Mouse (Mus musculus) heart, postnatal 10 days (tissue): ENCODE measurements around the gene Gkn2. TPM values are rescaled to one million over a fixed set of nuclear protein-coding genes. Genes with fewer than 3 reads are reported as not detected.
A peak's percentile ranks its signal among the peaks of the same experiment; 100 is the strongest.

Source experiments
- DNase-seq, 2 experiments: peaks; one replicate each; pipeline ENCODE4 v3.0.0; 2021
- intact Hi-C: fragments of 180-260 bp; cut with DNase I; formaldehyde crosslinking; loops from one replicate; pipeline ENCODE4 v1.15.1; 2025
- total RNA-seq, 2 experiments: library from RNA; stranded (reverse); gene quantifications; 2 replicates each; pipeline ENCODE4 v1.2.3; 2021

The Gkn2 gene
- total RNA-seq, 2 experiments from 2014 or later, result not detected

DNA sequence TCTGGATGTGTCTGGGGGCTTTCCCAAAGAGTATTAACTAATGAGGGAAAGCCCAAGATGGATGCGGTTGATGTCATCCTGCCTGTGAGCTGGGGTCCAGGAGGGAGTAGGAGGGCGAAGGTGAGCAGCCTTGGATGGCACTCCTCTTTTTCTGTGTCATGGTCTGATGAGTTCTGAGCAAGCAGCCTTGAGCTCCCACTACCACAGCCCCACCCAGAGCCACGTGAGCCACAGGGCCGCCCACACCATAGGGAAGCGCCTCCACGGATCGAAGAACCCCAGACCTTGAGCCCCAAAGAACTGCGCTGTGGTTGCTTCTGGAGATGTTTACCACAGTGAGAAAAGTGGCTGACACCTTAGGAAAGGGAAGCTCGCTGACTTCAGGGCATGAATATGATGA lies 21.6 kb downstream of the Gkn2 start:
- no peak for DNase-seq
- intact Hi-C loops, result loop anchor here (5.0 kb wide), 3 partner anchors 58 to 278 kb away; partner anchors contain the start of gene Aplf

DNA sequence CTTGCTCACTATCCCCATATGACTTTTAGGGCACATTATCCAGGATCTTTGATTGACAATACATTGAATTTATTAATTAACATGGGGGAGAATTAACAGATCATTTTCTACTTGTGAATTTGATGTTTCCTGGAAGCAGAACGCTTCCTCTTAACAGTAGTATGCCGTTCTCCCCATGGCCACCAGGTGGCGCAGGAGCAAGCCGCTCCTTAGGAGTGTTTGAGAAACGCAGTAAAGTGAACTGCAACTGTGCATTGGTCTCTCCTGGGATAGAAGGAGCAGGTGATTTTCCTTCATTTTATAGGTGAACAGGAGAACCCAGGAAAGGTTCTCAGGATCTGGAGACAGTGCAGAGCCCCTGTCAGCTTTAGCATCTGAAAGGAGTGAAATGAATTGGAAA lies 26.0 kb downstream of the Gkn2 start:
- intact Hi-C loops, result loop anchor here (5.0 kb wide), 3 partner anchors 53 to 273 kb away; partner anchors contain the start of gene Aplf

DNA sequence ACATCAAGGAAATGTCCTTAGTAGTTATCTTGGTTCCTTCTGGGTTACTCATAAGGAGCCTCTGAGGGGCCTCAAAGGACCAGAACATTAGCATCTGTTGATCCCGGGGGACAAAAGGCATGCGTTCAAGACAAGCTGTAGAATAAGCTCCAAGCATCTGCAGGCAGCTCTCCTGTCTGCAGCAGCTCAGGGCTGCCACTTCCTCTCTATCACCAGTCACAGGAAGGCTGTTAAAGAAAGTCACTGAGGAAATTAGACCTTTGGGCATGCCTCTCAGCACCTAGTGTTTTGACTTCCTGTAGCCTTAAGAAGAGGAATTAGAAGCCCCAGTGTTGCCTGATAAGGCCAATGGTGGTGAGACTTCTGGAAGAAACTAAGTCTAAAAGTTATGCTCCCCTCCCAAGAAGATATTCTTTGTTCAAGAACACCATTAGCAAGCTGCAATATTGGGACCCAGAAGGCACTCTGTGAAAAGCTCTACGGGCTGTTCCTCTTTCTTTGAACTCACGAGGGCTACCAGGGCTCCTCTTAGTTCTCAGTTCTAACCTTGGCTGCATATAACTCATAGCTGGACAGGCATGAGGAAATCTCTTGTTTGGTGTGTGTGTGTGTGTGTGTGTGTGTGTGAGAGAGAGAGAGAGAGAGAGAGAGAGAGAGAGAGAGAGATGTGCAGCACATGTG lies 26.9 kb downstream of the Gkn2 start:
- DNase-seq, result no peak
- intact Hi-C loops, result loop anchor here (5.0 kb wide), 3 partner anchors 52 to 272 kb away; partner anchors contain the start of gene Aplf

More for the DNA sequence above, 26.0 kb downstream of the Gkn2 start:
- peak; percentile 72 to 82 for DNase-seq

DNA sequence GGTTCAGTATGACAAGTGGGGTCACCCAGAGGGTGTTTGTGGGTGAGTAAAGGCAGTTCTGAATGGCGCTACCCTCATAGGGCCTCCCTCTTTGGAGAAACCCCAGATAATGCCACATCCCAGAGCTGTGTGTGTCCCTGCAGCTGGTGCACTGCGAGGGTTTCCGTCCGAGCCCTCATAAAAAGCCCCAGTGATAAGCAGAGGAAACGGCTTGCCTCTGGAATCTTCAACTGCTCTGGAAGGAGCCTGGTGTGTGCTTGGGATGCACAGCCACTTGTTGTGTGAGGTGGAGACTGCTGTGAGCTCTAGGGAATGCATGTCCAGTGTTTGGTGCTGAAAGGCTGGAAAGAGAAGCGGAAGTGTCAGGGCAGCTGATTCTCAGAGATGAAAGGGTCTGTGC lies 28.3 kb downstream of the Gkn2 start:
- no peak for DNase-seq

DNA sequence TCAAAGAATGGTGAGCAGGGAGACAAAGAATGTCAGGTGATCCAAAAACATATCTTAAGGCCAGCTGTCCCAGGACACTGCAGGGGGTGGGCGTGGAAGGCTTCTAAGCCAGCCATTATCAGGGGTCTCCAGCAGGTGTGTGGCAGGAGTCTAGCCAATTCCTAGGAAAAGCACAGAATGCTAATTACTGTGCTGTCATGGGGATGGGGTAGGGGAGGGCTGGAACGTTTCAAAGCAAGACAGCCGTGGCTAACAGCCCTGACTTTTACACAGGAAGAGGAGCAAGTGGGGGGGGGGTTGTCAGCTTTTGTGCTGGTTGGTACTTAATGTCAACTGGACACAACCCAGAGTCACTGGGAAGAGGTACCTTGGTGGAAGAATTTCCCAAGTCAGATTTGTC lies 38.9 kb downstream of the Gkn2 start:
- intact Hi-C loops, result no loop called here

More for the DNA sequence above, 28.3 kb downstream of the Gkn2 start:
- intact Hi-C loops, result no loop called here

DNA sequence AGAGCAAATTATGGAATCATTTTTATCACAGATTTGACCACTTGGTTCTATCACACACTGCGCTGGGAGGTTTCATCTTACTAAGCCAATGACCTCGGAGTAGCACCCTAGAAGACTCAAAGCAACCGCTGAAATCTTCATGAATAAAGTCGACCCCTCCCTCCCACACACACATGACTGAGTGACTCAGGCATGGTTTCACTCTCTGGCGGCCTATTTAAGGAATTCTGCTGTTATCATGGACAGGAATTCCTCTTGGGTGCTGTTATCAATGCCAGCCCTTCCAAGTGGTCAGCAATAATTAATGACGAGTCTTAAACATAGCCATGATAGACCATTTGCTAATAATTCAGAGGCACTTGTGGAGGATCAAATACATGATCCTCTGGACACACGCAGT lies 49.1 kb downstream of the Gkn2 start:
- intact Hi-C loops, result no loop called here
- DNase-seq, result peak in 1 of 2 experiments; percentile 15

More for the DNA sequence above, 38.9 kb downstream of the Gkn2 start:
- DNase-seq, result no peak

DNA sequence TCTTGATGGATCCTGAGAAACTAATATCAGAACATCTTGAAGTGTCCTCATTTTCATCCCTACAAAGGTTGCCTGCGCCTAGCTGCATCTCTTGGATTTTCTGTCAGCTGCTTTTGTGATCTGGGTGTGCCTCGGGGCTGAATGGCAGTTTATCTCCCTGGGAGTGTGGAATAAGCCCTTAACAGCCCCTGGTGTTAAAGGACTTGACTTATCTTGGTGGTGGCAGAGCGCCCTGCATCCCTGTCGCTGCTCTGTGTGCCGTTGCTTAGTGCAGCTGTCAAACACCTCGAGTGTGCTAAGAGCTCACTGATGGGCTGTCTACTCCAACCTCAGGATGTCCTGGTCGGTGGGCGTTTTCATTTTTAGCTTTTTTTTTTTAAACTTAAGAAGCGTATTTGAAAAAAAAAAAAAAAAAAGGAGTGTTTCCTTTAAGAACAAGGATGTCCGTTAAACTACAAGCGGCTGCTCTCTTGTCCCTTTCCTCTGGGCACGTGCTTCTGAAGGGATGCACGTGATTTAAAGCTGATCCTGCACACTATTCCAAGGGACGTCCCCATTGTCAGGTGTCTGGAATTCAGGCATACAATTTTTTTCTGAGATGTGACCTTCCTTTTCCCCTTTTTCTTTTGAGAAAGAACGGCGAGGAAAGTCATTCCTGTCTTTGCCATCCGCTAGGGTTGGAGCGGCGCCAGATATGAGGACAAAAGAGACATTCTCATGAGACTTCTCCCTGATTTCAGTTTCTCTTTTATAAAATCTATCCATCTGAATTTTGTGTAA lies 51.1 kb downstream of the Gkn2 start:
- intact Hi-C loops, result no loop called here
- peak; percentile 51 to 52 for DNase-seq

DNA sequence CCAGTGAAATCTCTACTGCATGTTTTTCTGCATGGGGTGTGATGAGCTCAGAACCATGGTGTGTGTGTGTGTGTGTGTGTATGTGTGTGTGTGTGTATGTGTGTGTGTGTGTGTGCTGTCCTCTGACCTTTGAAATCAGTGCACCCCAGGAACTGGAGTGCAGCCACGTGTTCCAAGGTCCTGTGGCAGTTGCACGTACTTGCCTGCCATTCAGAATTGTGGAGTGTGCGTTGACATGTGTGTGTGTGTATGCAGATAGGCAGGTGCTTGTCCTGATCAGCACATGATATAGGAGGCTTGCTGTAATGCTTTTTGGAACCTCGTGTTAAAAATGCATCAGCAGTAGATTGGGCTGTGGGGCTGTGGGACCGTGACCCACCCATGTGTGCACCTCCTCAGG lies 53.8 kb downstream of the Gkn2 start:
- intact Hi-C loops, result no loop called here
- no peak for DNase-seq

DNA sequence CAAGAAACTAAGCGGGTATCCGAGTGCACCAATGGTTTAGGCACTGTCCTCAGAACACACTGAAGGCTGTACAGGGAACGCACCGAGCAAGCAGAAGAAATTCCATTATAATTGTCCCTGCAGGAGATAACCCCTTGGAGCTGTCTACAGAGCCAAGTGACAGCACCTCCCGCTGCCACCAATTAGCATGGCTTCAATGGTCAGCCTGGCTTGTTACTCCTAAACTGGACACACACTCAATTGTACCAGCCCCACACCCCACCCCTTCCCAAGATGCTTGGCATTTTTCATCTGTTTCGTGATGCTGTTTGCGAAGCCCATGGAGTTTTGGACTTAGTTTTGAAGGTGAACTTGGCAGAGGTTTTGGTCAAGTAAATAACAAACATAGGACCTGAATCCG lies 54.5 kb downstream of the Gkn2 start:
- no peak for DNase-seq
- intact Hi-C loops, result no loop called here

DNA sequence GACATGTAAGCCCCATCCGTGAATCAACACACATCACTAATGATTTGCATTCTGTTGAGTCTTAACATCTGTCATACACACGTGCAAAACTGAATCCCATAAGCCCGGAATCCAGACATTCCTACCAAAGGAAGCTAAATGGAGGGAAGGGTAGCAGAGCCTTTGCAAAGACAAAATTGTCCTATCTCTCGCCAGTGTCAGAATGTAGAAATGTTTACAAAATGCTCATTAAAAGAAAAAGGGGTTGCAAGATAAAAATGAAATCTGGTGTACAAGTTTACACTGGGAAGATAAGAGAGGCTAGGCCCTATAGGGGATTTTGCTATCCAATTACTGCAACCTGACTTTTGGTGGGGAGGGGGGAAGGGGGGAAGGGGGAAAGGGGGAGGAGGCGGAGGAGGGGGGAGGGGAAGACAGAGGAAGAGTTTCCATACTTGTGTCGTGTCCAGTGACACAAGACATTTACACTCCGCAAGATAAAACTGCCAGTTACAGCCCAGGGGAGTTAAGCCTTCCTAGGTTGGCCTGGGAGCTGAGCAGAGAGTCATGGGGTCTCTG lies 55.4 kb downstream of the Gkn2 start, which contains the start of gene Bmp10:
Gene Bmp10, plus strand, starts transcription at position 508 of the 558 bp plus-strand sequence.
- DNase-seq, result no peak
- intact Hi-C loops, result no loop called here

Other genes with a start within 250 kb of the Gkn2 start
- 10 to 100 TPM; 32.3 to 33.0 TPM for gene Antxr1, start 37.5 kb upstream of the Gkn2 start, total RNA-seq
- not detected for gene Gkn1, start 22.4 kb upstream of the Gkn2 start, total RNA-seq
- gene Gkn3, start 15.6 kb downstream of the Gkn2 start, total RNA-seq, result 1 to 10 TPM; 1.1 to 1.7 TPM
- 100 to 1,000 TPM in 1 of 2 experiments, 10 to 100 TPM in 1; 23.2 to 106 TPM for gene Bmp10, start 55.6 kb downstream of the Gkn2 start, total RNA-seq
- 1 to 10 TPM; 5.2 to 6.5 TPM for gene Arhgap25, start 159.9 kb downstream of the Gkn2 start, total RNA-seq
- gene Prokr1, start 217.4 kb downstream of the Gkn2 start, total RNA-seq, result 1 to 10 TPM in 1 of 2 experiments, under 1 TPM in 1; 0.97 to 1.2 TPM